Mouse (Mus musculus) CH12.LX (cell line): Measurements from ENCODE around the gene Gm10260.

Experiments
- CHD2 ChIP-seq: IDR thresholded peaks from 2 replicates; pipeline ENCODE4 v1.6.1; 2011; ENCODE audit warnings: low read length, improper control_type of control experiment
- EP300 ChIP-seq: IDR thresholded peaks from 2 replicates; pipeline ENCODE4 v1.6.1; 2011; ENCODE audit warnings: low read length, improper control_type of control experiment
- MAX ChIP-seq: IDR thresholded peaks from 2 replicates; pipeline ENCODE4 v1.6.1; 2011; ENCODE audit warnings: low read length, improper control_type of control experiment
- MYC ChIP-seq: IDR thresholded peaks from 2 replicates; pipeline ENCODE4 v1.6.1; 2011; ENCODE audit warnings: low read depth, mild to moderate bottlenecking, improper control_type of control experiment, low read length
- TCF12 ChIP-seq: IDR thresholded peaks from 2 replicates; pipeline ENCODE4 v1.6.1; 2014; ENCODE audit warnings: low read depth, mild to moderate bottlenecking, inconsistent platforms, low read length, improper control_type of control experiment
- USF1 ChIP-seq: IDR thresholded peaks from 2 replicates; pipeline ENCODE4 v1.6.1; 2014; ENCODE audit warnings: low read depth, mild to moderate bottlenecking, inconsistent platforms, low read length, improper control_type of control experiment

DNA sequence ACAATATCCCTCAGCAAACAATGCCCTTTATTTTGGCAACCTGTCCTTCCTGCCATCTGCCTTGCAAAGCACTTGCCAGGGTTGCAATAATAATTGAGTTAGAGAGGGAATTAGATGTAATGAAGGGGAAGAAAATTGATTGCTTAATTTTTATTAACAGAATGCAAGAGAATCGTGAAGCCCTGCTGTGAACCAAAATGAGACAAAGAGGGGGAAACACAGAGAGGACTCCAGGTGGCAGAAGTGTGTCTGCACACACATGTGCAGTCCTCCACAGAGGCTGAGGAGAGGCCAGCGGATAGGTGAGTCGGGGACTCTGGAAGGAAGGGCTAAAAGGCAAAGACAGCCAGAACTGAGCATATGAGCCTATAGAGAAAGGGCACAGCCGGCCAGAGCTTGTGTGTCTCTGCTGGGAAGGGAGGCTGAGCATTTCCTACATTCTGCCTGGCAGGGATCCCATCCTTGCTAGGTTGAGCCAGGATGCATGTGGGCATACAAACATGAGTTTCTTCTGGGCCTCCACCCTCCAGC, 9.5 kb downstream of the Gm10260 start:
- TF ChIP-seq USF1 (no peak), MAX (no peak), TCF12 (no peak), EP300 (no peak), CHD2 (no peak), MYC (no peak)
